Mouse (Mus musculus): Measurements from ENCODE around the gene Erlin1.
A peak's percentile ranks its signal among the peaks of the same experiment; 100 is the strongest.

Gene Erlin1

GRCm38 (mm10) chr19:44069121-44069913, at the start of gene Erlin1:
Erlin1 (minus strand) TSS chr19:44069785.
- DNase-seq (ENCODE audit: low spot score): peak; percentile 78

GRCm38 (mm10) chr19:44117793-44118192, 48.2 kb upstream of the Erlin1 start:
- DNase-seq (ENCODE audit: low spot score): no peak

- DNase-seq (ENCODE audit: low spot score): no peak
These were observed 42.1 kb upstream of the Erlin1 start for GRCm38 (mm10) chr19:44111706-44112105.

GRCm38 (mm10) chr19:44110356-44110755, 40.8 kb upstream of the Erlin1 start:
- no peak for DNase-seq (ENCODE audit: low spot score)

- no peak for DNase-seq (ENCODE audit: low spot score)
These were observed 39.4 kb upstream of the Erlin1 start for GRCm38 (mm10) chr19:44108996-44109395.

- DNase-seq (ENCODE audit: low spot score): no peak
These were observed 38.3 kb upstream of the Erlin1 start for GRCm38 (mm10) chr19:44107661-44108521.

- peak; percentile 94 for DNase-seq (ENCODE audit: low spot score)
These were observed 37.5 kb upstream of the Erlin1 start, which contains the start of gene Chuk for GRCm38 (mm10) chr19:44106831-44107660. Chuk (minus strand) TSS chr19:44107480.

- DNase-seq (ENCODE audit: low spot score): no peak
These were observed 34.8 kb upstream of the Erlin1 start for GRCm38 (mm10) chr19:44104393-44104792.

GRCm38 (mm10) chr19:44103001-44103400, 33.4 kb upstream of the Erlin1 start:
- no peak for DNase-seq (ENCODE audit: low spot score)

GRCm38 (mm10) chr19:44100840-44101239, 31.3 kb upstream of the Erlin1 start:
- no peak for DNase-seq (ENCODE audit: low spot score)

GRCm38 (mm10) chr19:44086278-44086677, 16.7 kb upstream of the Erlin1 start:
- no peak for DNase-seq (ENCODE audit: low spot score)

- no peak for DNase-seq (ENCODE audit: low spot score)
These were observed 11.3 kb upstream of the Erlin1 start for GRCm38 (mm10) chr19:44080920-44081319.

GRCm38 (mm10) chr19:44080023-44080422, 10.4 kb upstream of the Erlin1 start:
- no peak for DNase-seq (ENCODE audit: low spot score)

GRCm38 (mm10) chr19:44077024-44077423, 7.4 kb upstream of the Erlin1 start:
- no peak for DNase-seq (ENCODE audit: low spot score)

GRCm38 (mm10) chr19:44076457-44076856, 6.9 kb upstream of the Erlin1 start:
- no peak for DNase-seq (ENCODE audit: low spot score)

- DNase-seq (ENCODE audit: low spot score): no peak
These were observed 5.4 kb upstream of the Erlin1 start for GRCm38 (mm10) chr19:44074986-44075385.

GRCm38 (mm10) chr19:44071166-44071565, 1.6 kb upstream of the Erlin1 start:
- DNase-seq (ENCODE audit: low spot score): no peak

- DNase-seq (ENCODE audit: low spot score): no peak
These were observed 288 bp upstream of the Erlin1 start for GRCm38 (mm10) chr19:44069914-44070232.

GRCm38 (mm10) chr19:44068232-44068631, 1.4 kb downstream of the Erlin1 start:
- no peak for DNase-seq (ENCODE audit: low spot score)

- DNase-seq (ENCODE audit: low spot score): no peak
These were observed 2.1 kb downstream of the Erlin1 start for GRCm38 (mm10) chr19:44067323-44068049.

GRCm38 (mm10) chr19:44064734-44065133, 4.9 kb downstream of the Erlin1 start:
- no peak for DNase-seq (ENCODE audit: low spot score)

GRCm38 (mm10) chr19:44063773-44064172, 5.8 kb downstream of the Erlin1 start:
- DNase-seq (ENCODE audit: low spot score): no peak

All from T-cell, adult 2 months (primary cell).